Mouse (Mus musculus): ENCODE results near the gene Hist4h4.
"Not testable (repeated sequence)": the region's sequence is repeated elsewhere in the genome, so short reads cannot be mapped to it uniquely, and the experiment has no call there.

Hist4h4 gene

GRCm38 (mm10) chr6:136813117-136813516 lies 8.9 kb upstream of the Hist4h4 start:
- DNase-seq = no peak

- DNase-seq = no peak
These were observed 7.0 kb upstream of the Hist4h4 start for GRCm38 (mm10) chr6:136811196-136811595.

- peak; percentile 30 for DNase-seq
These were observed 5.5 kb upstream of the Hist4h4 start for GRCm38 (mm10) chr6:136809673-136810072.

GRCm38 (mm10) chr6:136809077-136809476 lies 4.9 kb upstream of the Hist4h4 start:
- peak; percentile 53 for DNase-seq

- DNase-seq = peak; percentile 61
These were observed 4.4 kb upstream of the Hist4h4 start for GRCm38 (mm10) chr6:136808631-136809046.

GRCm38 (mm10) chr6:136808014-136808417 lies 3.8 kb upstream of the Hist4h4 start, which contains the start of gene H2afj:
H2afj (plus strand) TSS chr6:136808244.
- DNase-seq = peak; percentile 100

GRCm38 (mm10) chr6:136807395-136808013 lies 3.3 kb upstream of the Hist4h4 start:
- peak; percentile 26 for DNase-seq

GRCm38 (mm10) chr6:136806819-136807218 lies 2.6 kb upstream of the Hist4h4 start:
- no peak for DNase-seq

- DNase-seq = no peak
These were observed 1.2 kb upstream of the Hist4h4 start for GRCm38 (mm10) chr6:136805409-136805775.

GRCm38 (mm10) chr6:136804705-136805408 lies 642 bp upstream of the Hist4h4 start:
- DNase-seq = no peak

GRCm38 (mm10) chr6:136803093-136803738 lies 999 bp downstream of the Hist4h4 start:
- DNase-seq = no peak

- no peak for DNase-seq
These were observed 2.9 kb downstream of the Hist4h4 start for GRCm38 (mm10) chr6:136801274-136801673.

- DNase-seq = no peak
These were observed 3.5 kb downstream of the Hist4h4 start for GRCm38 (mm10) chr6:136800710-136801109.

- not testable (repeated sequence) for DNase-seq
These were observed 6.1 kb downstream of the Hist4h4 start for GRCm38 (mm10) chr6:136797874-136798693.

- no peak for DNase-seq
These were observed 8.4 kb downstream of the Hist4h4 start for GRCm38 (mm10) chr6:136795850-136796249.

GRCm38 (mm10) chr6:136795110-136795509 lies 9.1 kb downstream of the Hist4h4 start:
- DNase-seq = no peak

- no peak for DNase-seq
These were observed 10.2 kb downstream of the Hist4h4 start for GRCm38 (mm10) chr6:136793831-136794525.

GRCm38 (mm10) chr6:136792884-136793758 lies 11.1 kb downstream of the Hist4h4 start:
- peak; percentile 57 for DNase-seq

- DNase-seq = no peak
These were observed 14.7 kb downstream of the Hist4h4 start for GRCm38 (mm10) chr6:136789391-136789971.

GRCm38 (mm10) chr6:136782761-136783160 lies 21.5 kb downstream of the Hist4h4 start:
- no peak for DNase-seq

GRCm38 (mm10) chr6:136782146-136782545 lies 22.1 kb downstream of the Hist4h4 start:
- DNase-seq = no peak
